Mouse (Mus musculus) cortical plate, adult 2 months (tissue): ENCODE results near the gene H2-Ab1.

Experiments used
- CTCF ChIP-seq: fragments of 200-500 bp; IDR thresholded peaks from 2 replicates; pipeline ENCODE4 v1.5.1; 2011; ENCODE audit warnings: mild to moderate bottlenecking, control low read depth, low read length; ENCODE audit not compliant: insufficient read depth; ENCODE audit errors: extremely low read depth
- POLR2A ChIP-seq: fragments of 200-500 bp; IDR thresholded peaks from 2 replicates; pipeline ENCODE4 v1.6.1; 2011; ENCODE audit warnings: mild to moderate bottlenecking, low read length, control low read depth; ENCODE audit not compliant: insufficient read depth; ENCODE audit errors: extremely low read depth

- TF ChIP-seq CTCF (no peak), POLR2A (no peak)
These were observed 46.9 kb upstream of the H2-Ab1 start for GRCm38 (mm10) chr17:34210599-34210998.
